Comparison of ENCODE assay signal across 12 mouse cellular contexts in the genomic region with DNA sequence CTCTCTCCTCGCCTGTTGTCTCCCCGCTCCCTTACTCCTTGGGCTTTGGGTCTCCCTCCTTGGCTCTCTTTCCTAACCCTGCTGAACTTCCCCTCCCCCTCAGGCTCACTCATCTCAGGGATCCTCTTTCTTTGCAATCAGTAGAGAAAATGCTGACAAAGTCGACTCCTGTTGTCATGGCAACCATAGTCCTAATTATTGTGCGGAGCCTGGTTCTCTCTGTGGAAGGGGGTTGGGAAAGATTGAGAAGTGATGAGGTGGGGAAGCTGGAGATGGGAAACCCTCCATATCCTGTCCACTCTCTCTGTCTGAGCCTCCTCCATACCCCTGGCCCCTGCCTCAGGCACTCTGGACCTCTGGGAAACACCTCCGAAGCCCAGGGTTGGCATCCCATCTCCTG. TPM values are rescaled to one million over a fixed set of nuclear protein-coding genes. Genes with fewer than 3 reads are reported as not detected.
DNase-seq lines count a peak whose midpoint lies in the region; ATAC-seq and TF ChIP-seq lines count a peak whose summit lies in the region.
"Had no signal": no experiment of that assay in that cellular context is flagged by ENCODE, and none has a peak within 500 bp of the region (broad histone marks: within the 10 kb centered on the region; RNA-seq: fewer than 3 reads in every experiment).

No protein-coding gene starts in this region.

- no peaks in the 10 kb centered on the region for H3K27me3 ChIP-seq in cerebellum, adult 2 months (ENCODE audit: control insufficient read depth, insufficient read depth, low read length)
- no peaks in the 10 kb centered on the region for H3K27me3 ChIP-seq in forebrain, embryonic 12.5 days
- H3K27me3 ChIP-seq in midbrain, embryonic 10.5 days (ENCODE audit: low read depth, poor library complexity, severe bottlenecking): 0 out of 2 replicates have a peak, but pooled peaks cover 6% of the 10 kb centered on the region

- 18% methylated on average over 5 of the region's 5 CpGs for WGBS in cerebellum, adult 2 months
- WGBS in forebrain, embryonic 12.5 days: 23% methylated on average over 5 of the region's 5 CpGs
- 36% methylated on average over 5 of the region's 5 CpGs for WGBS in midbrain, embryonic 10.5 days

- peaks cover 51% of the 10 kb centered on the region for H3K36me3 ChIP-seq in forebrain, embryonic 12.5 days (replicated peaks)
- H3K36me3 ChIP-seq in midbrain, embryonic 10.5 days: peaks cover 63% of the 10 kb centered on the region
- H3K36me3 ChIP-seq: heart, embryonic 13.5 days; kidney, embryonic 15.5 days had no signal

- no peaks in the 10 kb centered on the region for H3K9me3 ChIP-seq in forebrain, embryonic 12.5 days
- H3K9me3 ChIP-seq in midbrain, embryonic 10.5 days (replicated peaks): no peaks in the 10 kb centered on the region
- H3K9me3 ChIP-seq: heart, embryonic 13.5 days; kidney, embryonic 15.5 days had no signal

- H3K9ac ChIP-seq in forebrain, embryonic 12.5 days: 0 out of 2 replicates have a peak overlapping the region, but pooled peaks have one; percentile 17
- H3K9ac ChIP-seq: heart, embryonic 13.5 days; kidney, embryonic 15.5 days had no signal

- H3K4me2 ChIP-seq in forebrain, embryonic 12.5 days: peak overlapping the region; percentile 39
- H3K4me2 ChIP-seq: heart, embryonic 13.5 days; kidney, embryonic 15.5 days had no signal

- peaks cover 78% of the 10 kb centered on the region for H3K4me1 ChIP-seq in cerebellum, adult 2 months (ENCODE audit: control insufficient read depth, insufficient read depth, low read length)
- peaks cover 55% of the 10 kb centered on the region for H3K4me1 ChIP-seq in forebrain, embryonic 12.5 days
- H3K4me1 ChIP-seq in midbrain, embryonic 10.5 days: peaks cover 67% of the 10 kb centered on the region

- peak; percentile 73 for ATAC-seq in forebrain, embryonic 12.5 days (ENCODE audit: low FRiP score)

- peak overlapping the region; percentile 41; the same call in 1 of the 2 replicates for H3K27ac ChIP-seq in cerebellum, adult 2 months (ENCODE audit: insufficient read depth, low read length)
- H3K27ac ChIP-seq in forebrain, embryonic 12.5 days: peak overlapping the region; percentile 91
- H3K27ac ChIP-seq in midbrain, embryonic 10.5 days (replicated peaks): peak overlapping the region; percentile 90
- H3K27ac ChIP-seq: heart, embryonic 13.5 days; kidney, embryonic 15.5 days had no signal

- no peak for TF ChIP-seq CTCF in cerebellum, adult 2 months (IDR thresholded peaks at IDR 0.05; ENCODE audit: borderline replicate concordance, insufficient read depth, low read depth, low read length)

- no peak for TF ChIP-seq POLR2A in cerebellum, adult 2 months (IDR thresholded peaks at IDR 0.05; ENCODE audit: borderline replicate concordance, insufficient read depth, low read length)

- DNase-seq in cerebellum, adult 2 months: no peak
- DNase-seq in cerebellum, adult 8-10 months: no peak
- DNase-seq in R1 (ENCODE audit: low read depth, low spot score): peak; percentile 64
- peak; percentile 51 for DNase-seq in midbrain, embryonic 10.5 days (ENCODE audit: low spot score)
- no peak for DNase-seq in urinary bladder, postnatal 36 days (ENCODE audit: low spot score in 2 of 2)
- no peak for DNase-seq in lung, postnatal 10 days
- no peak for DNase-seq in urinary bladder, postnatal 14 days (ENCODE audit: low spot score)
- DNase-seq: cerebellum, adult 9-11 months had no signal

- no peak overlapping the region for H3K4me3 ChIP-seq in cerebellum, adult 2 months (replicated peaks; ENCODE audit: insufficient read depth, low read depth, low read length)
- H3K4me3 ChIP-seq in forebrain, embryonic 12.5 days (replicated peaks): no peak overlapping the region
- H3K4me3 ChIP-seq in midbrain, embryonic 10.5 days: peak overlapping the region; percentile 27
- H3K4me3 ChIP-seq: heart, embryonic 13.5 days; kidney, embryonic 15.5 days had no signal

RNA-seq across cellular contexts. Expression of gene Slc22a12, which starts 24.2 kb away (rescaled TPM):
- polyA plus RNA-seq in cerebellum, adult 2 months (2012; rRNA removed): 0.15 and 0.24 TPM in 2 replicates
- not detected in 2 replicates for polyA plus RNA-seq in forebrain, embryonic 12.5 days (2016; fragmentation: Nextera tagmentation; extraction: Ambion mirVana)
- not detected in 2 replicates for polyA plus RNA-seq in midbrain, embryonic 10.5 days (2016; fragmentation: Nextera tagmentation; extraction: Ambion mirVana)
- polyA plus RNA-seq: heart, embryonic 13.5 days; liver, embryonic 16.5 days had no signal

Comparison
In these comparisons a context has a peak if more than half of its experiments do, and no peak if none do; other contexts are left out.
1. DNase-seq: peak in R1 (single experiment) and midbrain, embryonic 10.5 days (single experiment); none in cerebellum, adult 2 months (0 of 2), cerebellum, adult 8-10 months (single experiment), urinary bladder, postnatal 36 days (0 of 2), lung, postnatal 10 days (single experiment) and urinary bladder, postnatal 14 days (single experiment).
2. H3K27ac ChIP-seq: peak in every context shown above with its lines; median percentile 91 in forebrain, embryonic 12.5 days; 90 in midbrain, embryonic 10.5 days; 41 in cerebellum, adult 2 months.